Mouse (Mus musculus) adrenal gland, postnatal 4 days (tissue): ENCODE measurements at regions not wholly inside any gene's neighbourhood (a gene's known extent, or its start where the extent isn't known, plus 50 kb on each side); places are given as distances from the start of the nearest gene placed in this dataset.

Experiments used
- DNase-seq, 2 experiments: peaks; one replicate each; pipeline ENCODE4 v3.0.0; 2021 to 2022; ENCODE audit warnings: low spot score in 2 of 2, mixed read lengths in 2 of 2

DNA sequence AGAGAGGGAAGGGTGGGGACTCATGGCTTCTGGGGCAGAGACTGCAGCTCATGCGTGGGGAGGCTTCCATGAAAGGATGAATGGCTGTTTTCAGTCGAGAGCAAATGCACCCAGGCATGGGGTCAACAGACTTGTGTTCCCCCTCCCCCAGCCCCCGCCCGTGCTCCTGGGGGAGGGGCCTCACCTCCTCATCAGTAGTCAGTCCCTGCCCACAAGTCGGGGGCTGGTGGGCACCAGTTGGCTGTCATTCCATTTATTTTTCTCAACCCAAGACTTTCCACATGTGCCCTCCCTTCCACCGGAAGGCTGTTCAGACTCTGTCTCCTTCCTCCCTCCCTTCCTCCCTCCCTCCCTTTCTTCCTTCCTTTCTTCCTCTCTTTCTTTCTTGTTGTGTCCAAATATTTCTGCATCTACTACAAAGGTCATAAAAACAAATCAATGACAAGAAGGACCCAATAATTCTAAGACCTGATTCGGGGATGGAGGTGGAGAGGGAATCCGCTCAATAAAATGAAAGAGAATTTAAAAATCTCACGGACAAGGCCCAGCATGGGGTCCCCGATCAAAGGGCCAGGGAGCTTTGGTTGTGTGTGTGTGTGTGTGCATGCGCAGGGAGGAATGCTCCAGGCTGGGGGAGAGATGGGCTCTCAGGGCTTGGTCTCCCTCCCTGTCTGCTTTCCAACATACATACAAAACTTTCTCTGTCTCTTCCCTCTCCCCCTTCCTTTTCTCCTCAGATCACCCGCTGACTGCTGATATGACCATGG, 57.7 kb downstream of the Rpl14 start:
- DNase-seq: no peak

DNA sequence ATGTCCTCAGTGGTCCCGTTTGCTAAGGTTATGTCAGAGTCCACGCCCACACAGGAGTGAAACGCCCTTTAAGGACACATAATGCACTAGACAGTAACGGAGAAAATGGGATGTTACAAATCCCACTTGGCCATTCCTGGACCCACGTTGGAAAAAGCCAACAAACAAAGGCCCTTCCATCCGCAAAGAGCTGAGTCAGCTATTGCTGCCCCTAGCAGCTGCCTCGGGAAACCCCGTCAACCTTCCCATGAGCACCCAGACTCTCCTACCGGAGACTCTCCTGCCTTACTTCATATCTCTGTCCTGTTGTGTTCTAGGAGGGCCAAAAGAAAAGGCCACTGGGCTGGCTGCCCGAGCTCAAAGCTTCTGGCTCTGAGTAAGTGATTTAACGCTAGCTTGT, 58.4 kb downstream of the Rpl14 start:
- DNase-seq: no peak

DNA sequence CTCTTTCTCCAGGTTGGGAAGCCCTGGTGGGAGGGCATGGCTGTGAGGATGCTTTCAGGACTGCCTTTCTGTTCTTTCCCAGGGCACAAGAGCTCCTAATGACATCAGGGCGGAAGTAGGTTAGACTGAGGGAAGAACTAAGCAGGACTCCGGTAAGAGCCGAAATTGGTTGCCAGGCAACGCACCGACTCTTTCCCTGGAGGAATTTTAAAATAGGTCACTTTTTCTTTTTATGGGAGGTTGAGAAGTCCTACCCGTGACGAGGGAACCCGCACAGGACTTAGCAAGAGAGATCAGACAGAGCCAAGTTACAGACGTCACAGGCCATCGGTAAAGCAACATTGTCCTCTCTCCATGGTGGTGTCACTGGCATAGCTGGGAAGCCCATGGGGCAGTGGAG, 61.6 kb downstream of the Rpl14 start:
- DNase-seq: no peak

DNA sequence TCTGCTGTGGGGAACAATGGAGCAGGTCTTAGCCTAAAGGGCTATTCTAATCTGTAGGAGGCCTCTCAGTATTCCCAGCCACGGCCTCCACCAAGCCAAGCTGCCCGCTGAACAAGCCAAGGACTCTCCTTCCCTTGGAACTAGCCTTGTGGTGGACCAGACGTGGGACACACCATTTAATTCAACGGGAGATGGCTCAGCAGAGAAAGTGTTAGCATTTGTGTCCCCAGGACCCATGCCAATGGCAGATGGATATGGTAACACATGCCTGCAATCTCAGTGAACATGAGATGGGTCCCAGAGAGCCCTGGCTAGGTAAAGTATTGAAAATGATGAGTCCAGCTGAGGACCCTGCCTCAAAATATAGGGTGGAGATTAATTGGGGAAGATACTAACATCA, 71.4 kb downstream of the Rpl14 start:
- no peak for DNase-seq

DNA sequence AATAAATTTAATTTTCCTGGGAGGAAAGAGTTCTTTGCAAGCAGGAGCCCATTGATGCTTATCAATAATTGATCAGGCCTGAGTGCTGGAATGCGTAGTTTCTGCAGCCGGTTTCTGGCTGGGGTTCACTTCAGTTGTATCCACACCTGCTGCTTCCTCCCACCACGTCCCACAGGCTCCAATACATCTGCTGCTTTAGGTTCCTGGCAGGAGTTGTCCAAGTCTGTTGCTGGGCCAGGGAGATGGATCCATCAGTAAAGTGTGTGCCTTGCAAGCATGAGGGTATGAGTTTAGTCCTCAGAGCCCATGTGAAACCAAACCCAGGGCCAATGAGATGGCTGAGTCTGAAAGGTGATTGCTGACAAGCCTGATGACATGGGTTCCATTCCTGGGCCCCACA, 72.1 kb downstream of the Rpl14 start:
- DNase-seq: no peak

DNA sequence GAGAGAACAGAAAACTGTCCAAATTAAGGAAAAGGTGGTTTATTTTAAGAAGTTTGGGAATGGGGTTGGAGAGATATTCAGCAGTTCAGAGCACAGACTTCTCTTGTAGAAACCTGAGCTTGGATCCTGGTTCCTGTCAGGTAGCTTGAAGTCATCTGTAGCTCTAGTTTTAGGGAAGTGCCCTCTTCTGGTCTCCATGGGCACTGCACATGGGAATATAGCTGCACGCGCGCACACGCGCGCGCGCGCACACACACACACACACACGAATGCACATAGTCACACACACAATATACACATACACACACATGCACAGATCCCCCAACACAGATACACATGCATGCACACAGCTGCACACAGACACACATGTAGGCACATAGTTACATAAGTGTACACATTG, 74.5 kb downstream of the Rpl14 start:
- DNase-seq: no peak

DNA sequence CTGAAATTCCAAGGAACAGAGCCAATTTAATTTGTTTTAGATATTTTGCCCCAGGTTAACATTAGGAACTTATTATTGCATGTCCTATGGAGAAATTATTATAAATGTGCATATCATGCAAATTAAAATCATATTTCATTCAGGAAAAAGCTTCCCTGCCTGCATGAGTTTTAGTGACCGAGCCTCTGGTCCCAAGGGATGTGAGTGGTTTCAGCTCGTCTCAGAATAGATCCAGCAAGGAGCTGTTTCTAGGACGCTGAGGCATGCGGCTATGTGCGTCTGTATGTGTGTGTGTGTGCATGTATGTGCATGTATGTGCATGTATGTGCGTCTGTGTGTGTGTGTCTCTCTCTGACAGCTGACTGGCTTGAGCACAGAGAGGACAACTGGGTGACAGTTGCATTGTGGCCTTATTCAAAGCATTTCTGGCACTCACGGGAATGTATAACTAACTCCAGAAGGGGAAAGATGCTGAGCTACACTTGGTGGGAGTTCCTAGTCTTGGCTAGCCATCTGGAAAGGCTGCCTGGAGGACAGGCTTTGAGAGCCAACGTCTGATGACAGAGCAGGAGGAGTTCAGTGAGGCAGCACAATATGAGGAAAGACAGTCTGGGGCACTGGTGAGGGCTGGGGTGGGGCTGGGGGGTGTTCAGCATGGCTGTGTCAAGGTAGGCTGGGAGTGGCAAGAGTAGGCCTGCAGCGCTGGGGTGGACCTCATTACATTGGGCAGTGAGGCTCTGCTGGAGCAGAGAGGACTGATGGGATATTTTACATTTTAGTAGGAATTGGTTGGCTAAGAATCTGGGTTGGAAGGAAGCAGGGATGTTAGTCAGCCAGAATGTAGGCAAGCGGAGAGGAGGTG, 75.8 kb downstream of the Rpl14 start:
- no peak for DNase-seq

DNA sequence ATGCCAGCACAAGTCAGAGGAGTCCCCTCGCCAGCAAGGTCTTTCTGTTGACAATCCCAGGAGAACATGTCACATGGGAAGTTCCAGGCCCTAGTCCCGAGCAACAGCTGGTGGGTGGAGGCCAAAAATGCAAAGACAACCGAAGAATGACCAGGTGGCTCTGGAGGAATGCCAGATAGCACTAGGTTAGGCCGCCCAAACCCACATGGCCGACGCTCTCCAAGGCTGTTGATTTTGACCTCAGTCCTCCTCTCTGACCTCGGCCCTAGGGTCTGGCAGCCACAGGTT, 76.4 kb downstream of the Rpl14 start:
- no peak for DNase-seq

DNA sequence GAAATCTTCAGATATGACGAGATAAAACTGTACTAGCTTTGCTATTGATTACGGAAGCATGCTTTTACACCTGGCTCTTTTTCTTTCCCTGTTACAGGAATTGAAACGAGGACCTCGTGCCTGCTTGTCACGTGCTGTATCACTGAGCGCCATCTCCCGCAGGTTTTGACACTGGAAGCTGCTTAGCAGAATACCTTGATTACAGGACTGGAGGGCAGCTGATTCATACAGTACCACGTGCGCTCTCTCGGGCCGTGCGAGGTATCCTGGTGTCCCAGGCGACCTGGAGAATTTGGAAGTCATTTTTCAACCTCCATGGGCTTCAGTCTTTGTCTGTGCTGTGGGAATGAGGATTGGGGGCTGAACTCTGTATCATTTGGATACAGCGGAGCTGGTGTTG, 81.5 kb downstream of the Rpl14 start:
- DNase-seq: no peak

DNA sequence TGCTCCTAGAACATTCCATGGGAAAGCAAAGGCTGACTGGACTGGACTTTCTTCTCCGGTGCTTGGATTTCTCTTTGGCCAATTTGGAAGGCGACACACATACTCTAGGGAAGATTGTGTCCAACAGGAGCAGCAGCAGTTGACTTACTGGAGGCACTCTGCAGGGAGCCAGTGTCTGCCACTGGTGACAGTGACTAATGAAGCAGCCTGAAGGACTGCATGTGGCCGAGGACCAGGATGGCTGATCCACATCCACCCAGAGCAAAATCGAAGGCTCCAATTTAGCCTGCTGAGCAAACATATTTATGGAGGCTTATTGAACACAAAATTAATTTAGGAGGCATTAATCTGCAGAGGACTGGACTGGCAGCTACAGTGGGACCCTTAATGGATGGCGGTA, 81.9 kb downstream of the Rpl14 start:
- DNase-seq: no peak

DNA sequence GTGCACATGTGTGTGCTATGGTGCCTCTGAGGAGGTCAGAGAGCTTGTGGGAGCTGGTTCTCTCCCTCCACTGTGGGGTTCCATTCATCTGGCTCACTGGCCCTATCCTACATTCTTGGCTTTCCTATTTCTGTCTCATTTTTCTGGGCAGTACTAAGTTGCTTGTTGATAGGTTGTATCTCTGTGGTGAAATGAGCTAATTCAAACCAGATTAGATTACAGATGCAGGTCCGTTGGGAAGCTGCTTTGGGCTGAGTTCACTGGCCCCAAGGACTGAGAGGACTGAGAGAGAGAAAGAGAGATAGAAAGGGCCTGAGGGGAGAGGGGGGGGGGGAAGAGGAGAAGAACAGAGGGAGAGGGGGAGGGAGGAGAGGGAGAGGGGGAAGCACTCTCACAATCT, 83.5 kb downstream of the Rpl14 start:
- no peak for DNase-seq

DNA sequence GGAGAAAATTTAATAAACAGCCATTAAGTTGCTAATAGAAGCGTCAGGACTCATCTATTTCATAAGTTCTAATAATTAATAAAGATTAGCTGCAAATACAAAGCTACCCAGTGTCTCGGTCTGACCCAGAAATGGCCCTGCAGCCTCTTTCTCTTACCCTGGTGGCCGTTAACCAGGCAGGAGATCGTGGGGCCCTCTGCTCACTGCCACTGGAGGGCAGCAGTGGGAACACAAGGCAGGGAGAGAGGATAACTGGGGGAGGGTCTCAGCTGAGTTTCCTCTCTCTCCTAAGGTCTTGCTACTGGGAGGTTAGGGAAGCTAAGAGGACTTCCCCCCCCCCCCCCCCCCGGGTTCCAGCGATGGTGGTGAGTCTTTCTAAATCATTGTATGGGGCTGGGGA, 85.7 kb downstream of the Rpl14 start:
- no peak for DNase-seq

DNA sequence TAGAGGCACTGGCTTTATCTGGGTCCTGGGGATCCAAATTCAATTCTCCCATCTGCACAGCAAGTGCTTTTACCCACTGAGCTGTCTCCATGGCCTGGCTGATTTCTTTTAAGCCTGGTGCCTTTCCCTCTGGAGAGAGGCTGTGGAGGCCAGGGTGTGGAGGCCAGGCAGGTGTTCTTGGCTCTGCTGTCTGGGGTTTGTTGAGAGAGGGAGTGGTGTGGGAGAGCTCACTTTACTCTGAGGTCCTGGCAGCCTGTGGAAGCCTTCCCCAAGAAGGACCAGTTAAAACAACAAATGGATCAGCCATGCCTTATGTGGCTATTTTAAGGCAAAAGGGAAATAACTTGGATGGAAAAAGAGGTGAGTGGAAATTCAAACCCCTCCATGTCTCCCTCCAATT, 86.5 kb downstream of the Rpl14 start:
- no peak for DNase-seq

DNA sequence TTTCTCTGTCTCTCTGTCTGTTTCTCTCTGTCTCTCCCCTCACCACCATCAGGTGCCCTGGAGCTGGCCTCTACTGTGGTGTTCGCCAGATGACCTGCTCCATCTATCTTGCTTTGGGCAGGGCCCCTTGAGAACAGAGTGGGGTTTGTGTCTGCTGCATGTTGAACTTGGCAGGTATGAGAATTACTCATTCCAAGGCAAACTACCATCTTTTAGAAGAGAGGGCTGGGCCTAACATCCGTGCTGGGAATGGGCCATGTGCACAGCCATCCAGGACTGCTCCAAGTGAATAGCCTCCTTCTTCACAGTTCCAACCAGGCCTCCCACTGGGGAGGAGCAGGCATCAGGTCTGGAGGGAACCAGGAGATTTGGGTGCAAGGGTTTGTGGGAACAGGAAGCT, 87.3 kb downstream of the Rpl14 start:
- no peak for DNase-seq

DNA sequence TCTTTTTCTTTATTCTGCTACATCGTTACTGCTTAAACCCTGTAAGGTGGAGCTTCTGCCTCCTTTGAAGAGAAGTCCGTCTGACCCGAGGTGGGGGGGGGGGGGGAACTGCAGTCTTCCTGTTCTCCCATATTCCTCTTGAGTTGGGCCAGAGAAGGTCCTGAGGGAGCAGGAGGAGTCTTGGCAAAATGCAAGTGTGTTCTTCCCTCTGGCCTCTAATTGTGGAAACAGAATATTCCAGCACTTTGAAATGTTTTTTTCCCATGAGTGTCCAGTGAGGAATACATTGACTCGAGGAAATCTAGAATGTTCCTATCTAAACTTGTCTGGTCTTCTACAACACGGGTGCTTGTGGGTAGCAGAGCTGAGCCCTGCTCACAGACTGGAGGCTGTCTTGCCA, 90.0 kb downstream of the Rpl14 start:
- DNase-seq: no peak

DNA sequence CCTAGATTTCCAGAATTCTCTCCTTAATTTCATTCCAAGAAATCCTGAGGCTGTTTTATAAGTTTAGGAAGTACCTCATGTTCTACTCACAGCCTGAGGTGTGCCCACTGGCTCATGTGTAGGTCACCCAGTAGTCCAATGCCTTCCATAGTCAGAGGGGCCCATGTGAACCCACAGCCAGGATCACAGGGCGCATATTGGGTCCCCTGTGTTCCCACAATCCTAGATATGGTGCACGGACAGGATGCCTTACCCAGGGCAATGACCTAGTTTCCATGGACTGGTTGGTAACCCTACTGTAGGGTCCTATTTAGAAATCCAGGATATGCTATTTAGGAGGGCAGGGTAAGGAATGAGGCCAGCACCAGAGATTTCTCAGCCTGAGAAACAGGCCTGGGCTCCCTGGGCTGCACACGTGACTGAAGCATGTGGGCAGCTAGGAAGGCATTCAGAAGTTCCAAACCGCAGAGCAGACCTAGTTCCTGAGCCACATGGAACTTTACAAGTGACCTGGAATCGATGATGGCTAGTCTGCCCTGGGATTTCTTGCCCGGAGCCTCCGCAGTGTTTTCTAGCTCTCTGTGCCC, 90.5 kb downstream of the Rpl14 start:
- DNase-seq: no peak

DNA sequence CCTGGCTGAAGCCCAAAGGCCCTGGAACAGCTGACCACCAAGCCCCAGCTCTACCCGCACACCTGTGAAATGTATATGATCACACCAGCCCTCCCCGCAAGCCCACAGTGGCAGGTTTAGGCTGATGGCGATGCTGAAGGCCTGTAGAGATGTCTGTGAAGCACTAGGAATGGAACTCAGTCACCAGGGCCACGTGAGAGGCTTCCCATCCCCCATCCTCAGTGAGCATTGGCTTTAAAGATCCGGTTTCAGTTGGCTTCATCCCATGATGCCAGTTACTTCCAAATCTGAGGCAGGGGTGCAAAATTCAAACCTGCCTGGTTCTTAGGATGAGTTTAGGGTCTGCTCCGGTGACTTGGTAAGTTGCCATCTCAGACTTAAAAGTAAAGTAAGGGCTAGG, 91.9 kb downstream of the Rpl14 start:
- no peak for DNase-seq

DNA sequence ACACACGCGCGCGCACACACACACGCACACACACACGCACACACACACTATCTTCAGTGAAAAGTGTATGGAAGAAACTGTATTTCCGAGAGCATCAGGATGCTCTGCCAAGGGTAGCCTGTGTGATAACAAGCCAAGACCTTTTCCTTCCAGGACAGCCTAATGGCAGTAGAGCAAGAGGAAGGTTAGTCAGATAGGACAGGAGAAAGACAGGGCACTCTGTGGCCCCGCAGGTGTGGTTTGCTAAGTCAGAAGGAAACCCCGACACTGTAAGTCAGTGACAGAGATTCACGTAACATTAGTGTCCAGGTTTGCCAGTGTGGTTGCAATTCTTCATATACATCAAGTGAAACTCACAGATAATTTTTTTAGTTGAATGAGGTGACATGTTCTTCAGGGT, 92.8 kb downstream of the Rpl14 start:
- no peak for DNase-seq

DNA sequence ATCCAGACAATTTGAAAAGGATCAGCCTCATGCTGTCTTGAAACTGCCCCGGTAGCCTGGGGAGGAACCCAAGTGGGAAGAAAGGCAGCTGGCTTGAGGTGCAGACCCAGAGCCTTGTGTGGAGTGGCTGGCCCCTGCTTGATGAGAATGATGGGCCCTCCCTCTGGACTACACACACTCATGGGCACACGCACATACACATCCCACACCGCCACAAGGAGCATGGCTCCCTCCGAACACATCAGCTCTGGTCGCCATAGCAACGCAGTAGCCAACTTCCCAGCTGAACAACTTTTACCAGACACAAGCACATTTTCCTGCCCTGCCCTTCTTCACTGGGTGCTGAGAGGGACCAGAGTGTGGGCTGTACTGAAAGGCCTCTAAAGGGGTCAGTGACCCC, 101.2 kb downstream of the Rpl14 start:
- DNase-seq: no peak

DNA sequence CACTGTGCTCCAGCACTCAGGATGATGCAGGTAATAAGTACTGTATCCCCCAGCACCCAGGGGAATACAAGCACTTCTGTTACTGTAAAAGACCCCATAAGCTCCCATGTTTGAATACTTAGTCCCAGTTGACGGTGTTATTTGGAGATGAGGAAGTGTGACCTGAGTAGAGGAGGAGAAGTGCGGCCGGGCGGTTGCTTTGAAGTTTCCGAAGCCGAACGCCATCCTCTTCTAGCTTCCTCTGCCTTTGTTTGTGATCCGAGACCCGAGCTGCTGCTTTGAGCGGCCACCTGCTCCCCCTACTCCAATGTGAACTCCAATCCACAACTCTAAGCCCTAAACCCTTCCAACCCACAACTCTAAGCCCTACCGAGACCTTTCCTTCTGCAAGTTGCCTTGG, 103.6 kb downstream of the Rpl14 start:
- no peak for DNase-seq

DNA sequence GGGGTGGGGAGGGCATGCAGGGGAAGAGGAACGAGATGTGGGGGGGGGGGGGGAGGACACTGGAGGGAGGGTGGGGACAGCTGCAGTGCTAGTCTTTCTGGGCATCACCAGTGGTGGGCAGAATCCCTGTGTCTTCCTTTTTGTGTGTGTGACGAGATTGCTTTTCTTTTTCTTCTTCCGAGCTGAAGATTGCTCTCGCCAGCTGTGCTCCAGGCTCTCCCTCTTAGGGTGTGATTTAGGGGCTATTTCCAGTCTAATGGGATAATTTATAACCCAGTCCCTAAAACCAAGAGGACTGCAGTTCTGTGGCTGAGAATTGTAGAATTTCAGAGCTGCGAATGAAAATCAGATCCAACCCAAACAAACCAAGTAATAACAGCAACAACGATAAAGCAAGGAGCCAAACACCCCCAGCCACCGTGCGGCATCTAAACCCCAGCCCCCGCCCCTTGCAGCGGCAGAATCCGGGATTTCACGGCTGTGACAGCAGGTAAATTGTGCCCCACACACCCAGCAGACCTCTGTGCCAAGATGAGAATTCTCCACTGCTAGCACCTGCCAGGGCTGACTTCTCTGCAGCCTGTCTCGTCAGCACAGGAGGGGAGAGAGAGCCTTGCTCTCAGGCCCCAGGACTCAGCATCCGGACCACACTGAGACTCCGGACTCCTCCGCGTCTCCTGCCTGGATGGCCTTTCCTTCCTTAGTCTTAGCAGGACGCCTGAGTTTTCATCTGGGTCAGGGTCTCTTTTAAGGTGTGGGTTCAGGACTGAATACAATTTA, 104.3 kb downstream of the Rpl14 start:
- no peak for DNase-seq

DNA sequence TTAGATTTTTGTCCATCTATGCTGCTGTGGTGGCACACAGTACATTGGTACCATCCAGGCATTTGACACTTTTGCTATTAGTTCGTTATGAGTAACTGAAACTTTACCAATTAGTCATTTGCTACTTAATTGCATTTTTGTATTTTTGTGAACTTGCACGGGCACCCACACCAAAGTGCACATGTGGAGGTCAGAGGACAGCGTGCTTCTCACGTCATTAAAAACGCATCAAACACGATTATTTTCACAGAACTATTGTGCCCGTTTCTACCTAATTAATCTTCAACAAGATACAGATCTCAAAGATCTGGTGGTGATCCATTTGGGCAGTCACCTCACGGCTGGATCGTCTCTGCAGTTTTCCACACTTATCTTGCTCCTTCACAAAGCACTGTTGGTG, 105.1 kb downstream of the Rpl14 start:
- no peak for DNase-seq
